ENCODE assay signal across 8 mouse cellular contexts in the genomic region with DNA sequence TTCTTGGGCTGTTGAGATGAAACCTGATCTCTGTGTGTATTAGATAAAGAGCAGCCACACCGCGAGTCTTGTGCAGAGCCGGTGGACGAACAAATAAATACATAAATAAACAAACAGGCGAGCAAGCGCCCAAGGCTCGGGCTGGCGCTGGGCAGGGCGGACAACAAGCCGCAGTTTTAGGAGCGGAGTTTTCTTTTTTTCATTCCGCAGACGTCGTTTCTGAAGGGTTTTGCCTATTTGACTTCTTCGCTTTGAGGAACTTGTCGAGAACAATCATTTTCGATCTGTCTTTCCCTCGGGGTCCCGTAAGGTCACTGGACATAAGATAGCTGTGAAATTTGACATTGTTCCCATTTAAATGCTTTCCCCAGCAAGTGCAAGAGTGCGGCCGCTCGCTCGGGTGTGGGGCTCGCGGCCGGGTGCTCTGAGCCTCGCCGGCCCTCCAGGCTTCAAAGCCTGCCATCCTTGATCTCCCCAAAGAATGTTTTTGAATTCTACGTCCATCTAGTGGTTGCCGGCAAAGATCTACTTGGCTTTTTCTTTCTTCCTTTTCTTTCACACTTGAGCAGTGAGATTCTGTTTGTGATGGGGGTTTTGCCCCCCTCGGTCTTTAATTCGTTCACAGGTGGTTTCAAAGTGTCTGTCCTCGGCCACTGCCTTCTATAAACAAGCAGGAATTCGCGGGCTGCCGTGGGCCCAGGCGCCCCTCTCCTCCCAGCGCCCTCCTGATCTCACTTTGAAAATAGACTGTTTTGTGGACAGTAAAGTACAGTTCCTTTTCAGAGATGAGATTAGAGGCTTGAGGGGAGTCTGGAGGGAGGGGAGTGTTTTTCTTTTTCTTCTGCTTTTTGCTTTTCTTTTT. TPM values are rescaled to one million over a fixed set of nuclear protein-coding genes. Genes with fewer than 3 reads are reported as not detected.
A peak's percentile ranks its signal among the peaks of the same experiment; 100 is the strongest.
DNase-seq lines count a peak whose midpoint lies in the region; ATAC-seq lines count a peak whose summit lies in the region.

No protein-coding gene starts in this region.

- H3K4me3 ChIP-seq in erythroblast, embryonic 14.5 days (replicated peaks): peak overlapping the region; percentile 66
- H3K4me3 ChIP-seq in midbrain, embryonic 13.5 days (replicated peaks): peak overlapping the region; percentile 31

- H3K27me3 ChIP-seq in erythroblast, embryonic 14.5 days (ENCODE audit: control insufficient read depth): peaks cover 58% of the 10 kb centered on the region
- H3K27me3 ChIP-seq in midbrain, embryonic 13.5 days: peaks cover 79% of the 10 kb centered on the region

- DNase-seq in thymus, postnatal 14 days: peak; percentile 44
- DNase-seq in thymus, postnatal 36 days: no peak
- DNase-seq in induced T-regulatory cell, adult 2 months (ENCODE audit: low read depth): peak; percentile 44
- no peak for DNase-seq in T-cell, adult 2 months (ENCODE audit: low spot score)
- DNase-seq in cerebellum, postnatal 4 days (ENCODE audit: low spot score in 2 of 2): no peak

- H3K27ac ChIP-seq in midbrain, embryonic 13.5 days: no peak overlapping the region

- under 1% methylated on average over 38 of the region's 38 CpGs for WGBS in midbrain, embryonic 13.5 days

- 0 out of 2 replicates have a peak overlapping the region, but pooled peaks have one; percentile 23 for H3K9ac ChIP-seq in midbrain, embryonic 13.5 days (replicated peaks)

- ATAC-seq in midbrain, embryonic 13.5 days: no peak
- ATAC-seq in activated CD4-positive, CD25-positive, alpha-beta regulatory T cell, adult 4 months: no peak

- H3K4me2 ChIP-seq in midbrain, embryonic 13.5 days (replicated peaks): peak overlapping the region; percentile 58

- H3K4me1 ChIP-seq in erythroblast, embryonic 14.5 days (ENCODE audit: control insufficient read depth): peaks cover 27% of the 10 kb centered on the region
- H3K4me1 ChIP-seq in midbrain, embryonic 13.5 days (replicated peaks): peaks cover 12% of the 10 kb centered on the region

- no peaks in the 10 kb centered on the region for H3K36me3 ChIP-seq in erythroblast, embryonic 14.5 days (ENCODE audit: control insufficient read depth)
- H3K36me3 ChIP-seq in midbrain, embryonic 13.5 days: no peaks in the 10 kb centered on the region

- H3K9me3 ChIP-seq in erythroblast, embryonic 14.5 days (ENCODE audit: control insufficient read depth, low read length): no peaks in the 10 kb centered on the region
- H3K9me3 ChIP-seq in midbrain, embryonic 13.5 days: no peaks in the 10 kb centered on the region

RNA-seq across cellular contexts. Expression of gene Fbxw4, which starts 15.8 kb away (rescaled TPM):
- polyA plus RNA-seq in erythroblast, embryonic 14.5 days (2012): 8.5 and 10.9 TPM in 2 replicates
- 3.8 and 5.5 TPM in 2 replicates for polyA plus RNA-seq in midbrain, embryonic 13.5 days (2015; fragmentation: Nextera tagmentation; extraction: Ambion mirVana)
- polyA plus RNA-seq in activated CD4-positive, CD25-positive, alpha-beta regulatory T cell, adult 4 months (2017; shearing (Covaris generic)): 10 to 100 TPM; 10.1 to 16.2 TPM

Comparison
In these comparisons a context has a peak if more than half of its experiments do, and no peak if none do; other contexts are left out.
1. DNase-seq: peak in thymus, postnatal 14 days (single experiment) and induced T-regulatory cell, adult 2 months (single experiment); none in thymus, postnatal 36 days (0 of 2), T-cell, adult 2 months (single experiment) and cerebellum, postnatal 4 days (0 of 2).